Mouse (Mus musculus): Measurements from ENCODE around the gene Mvb12b.

GRCm38 (mm10) chr2:33886386-33887327, 1.1 kb downstream of the Mvb12b start:
- TF ChIP-seq POLR2A (IDR thresholded peaks at IDR 0.05; ENCODE audit: borderline replicate concordance, extremely low read depth, insufficient read depth, insufficient read length, poor library complexity, severe bottlenecking) (0 out of 2 replicates have a peak, but pooled peaks have one; percentile 18), CTCF (IDR thresholded peaks at IDR 0.05; ENCODE audit: borderline replicate concordance, extremely low read depth, insufficient read depth, insufficient read length) (no peak)
